Mouse (Mus musculus): Measurements from ENCODE around the gene Fam122a.

- TF ChIP-seq POLR2A (IDR thresholded peaks at IDR 0.05; ENCODE audit: extremely low read depth, insufficient read depth, low read length): no peak
- no peak for TF ChIP-seq CTCF (IDR thresholded peaks at IDR 0.05; ENCODE audit: extremely low read depth, insufficient read depth, low read length)
These were observed 39.9 kb upstream of the Fam122a start for GRCm38 (mm10) chr19:24517057-24517456.
